Mouse (Mus musculus) hindbrain, embryonic 12.5 days (tissue): Measurements from ENCODE around the gene Gk. TPM values are rescaled to one million over a fixed set of nuclear protein-coding genes. Genes with fewer than 3 reads are reported as not detected.
A peak's percentile ranks its signal among the peaks of the same experiment; 100 is the strongest.

Experiments
- ATAC-seq: fragments of 200-750 bp; cut with Nextera tagmentation; 2 replicates; pipeline ENCODE4 v1.8.0; 2017; ENCODE audit warnings: moderate TSS enrichment; ENCODE audit not compliant: low FRiP score
- H3K27ac ChIP-seq: fragments of 300-500 bp; sonication (generic); 2 replicates; pipeline ENCODE4 v1.5.1; 2016; ENCODE audit warnings: mild to moderate bottlenecking
- H3K27me3 ChIP-seq: fragments of 300-500 bp; sonication (generic); 2 replicates; pipeline ENCODE4 v1.6.1; 2016; ENCODE audit warnings: mild to moderate bottlenecking
- H3K36me3 ChIP-seq: fragments of 300-500 bp; sonication (generic); 2 replicates; pipeline ENCODE4 v1.6.1; 2016; ENCODE audit warnings: mild to moderate bottlenecking
- H3K4me1 ChIP-seq: fragments of 300-500 bp; sonication (generic); 2 replicates; pipeline ENCODE4 v1.6.1; 2016
- H3K4me2 ChIP-seq: fragments of 300-500 bp; sonication (generic); replicated peaks from 2 replicates; pipeline ENCODE4 v1.6.1; 2016; ENCODE audit warnings: mild to moderate bottlenecking
- H3K4me3 ChIP-seq: fragments of 300-500 bp; sonication (generic); 2 replicates; pipeline ENCODE4 v1.5.1; 2016; ENCODE audit warnings: mild to moderate bottlenecking
- H3K9ac ChIP-seq: fragments of 300-500 bp; sonication (generic); 2 replicates; pipeline ENCODE4 v1.6.1; 2016; ENCODE audit warnings: mild to moderate bottlenecking, moderate library complexity
- H3K9me3 ChIP-seq: fragments of 300-500 bp; sonication (generic); replicated peaks from 2 replicates; pipeline ENCODE4 v1.6.1; 2016; ENCODE audit warnings: mild to moderate bottlenecking
- WGBS: fragments of 180-500 bp; shearing (Covaris S2); methylation state at CpG from one replicate; pipeline ENCODE4 v1.1.7; 2016; 5-methylcytosine and 5-hydroxymethylcytosine counted together
- polyA plus RNA-seq: library from polyadenylated mRNA; unstranded; fragments of >200 nt; fragmentation: Nextera tagmentation; extraction: Ambion mirVana; gene quantifications from 2 replicates; pipeline ENCODE4 v1.2.1, GENCODE M21; 2016

Gene Gk
- 6.9 and 7.1 TPM in 2 replicates for polyA plus RNA-seq

- Histone ChIP-seq H3K27ac (peak within 1 kb of the TSS; percentile 86), H3K36me3 (no peaks in the 10 kb centered on the region), H3K9ac (peak within 1 kb of the TSS; percentile 64), H3K4me2 (peak within 1 kb of the TSS; percentile 55), H3K27me3 (no peaks in the 10 kb centered on the region), H3K4me1 (no peaks in the 10 kb centered on the region), H3K4me3 (peak within 1 kb of the TSS; percentile 42), H3K9me3 (no peaks in the 10 kb centered on the region)
- ATAC-seq = peak; percentile 99
- 25% methylated on average over 29 of the region's 45 CpGs for WGBS
Observed at GRCm38 (mm10) chrX:85776544-85777087, at the start of gene Gk. Gene Gk (minus strand): TSS chrX:85776819.

GRCm38 (mm10) chrX:85804706-85805376, 28.2 kb upstream of the Gk start:
- Histone ChIP-seq H3K9ac (no peak overlapping the region), H3K4me3 (no peak overlapping the region), H3K4me1 (no peaks in the 10 kb centered on the region), H3K27ac (no peak overlapping the region), H3K4me2 (no peak overlapping the region), H3K36me3 (no peaks in the 10 kb centered on the region), H3K27me3 (no peaks in the 10 kb centered on the region), H3K9me3 (no peaks in the 10 kb centered on the region)
- WGBS = 89% methylated on average over 4 of the region's 4 CpGs
- ATAC-seq = no peak

GRCm38 (mm10) chrX:85803006-85803405, 26.4 kb upstream of the Gk start:
- ATAC-seq = no peak
- H3K27me3 ChIP-seq = no peaks in the 10 kb centered on the region
- no peak overlapping the region for H3K27ac ChIP-seq
- H3K4me2 ChIP-seq = no peak overlapping the region
- H3K9ac ChIP-seq = no peak overlapping the region
- no peaks in the 10 kb centered on the region for H3K4me1 ChIP-seq
- no peak overlapping the region for H3K4me3 ChIP-seq
- H3K9me3 ChIP-seq = no peaks in the 10 kb centered on the region
- H3K36me3 ChIP-seq = no peaks in the 10 kb centered on the region

GRCm38 (mm10) chrX:85797449-85797848, 20.8 kb upstream of the Gk start:
- Histone ChIP-seq H3K4me1 (no peaks in the 10 kb centered on the region), H3K27ac (no peak overlapping the region), H3K36me3 (no peaks in the 10 kb centered on the region), H3K9me3 (no peaks in the 10 kb centered on the region), H3K9ac (no peak overlapping the region), H3K4me3 (no peak overlapping the region), H3K4me2 (no peak overlapping the region), H3K27me3 (no peaks in the 10 kb centered on the region)
- 84% methylated on average over 2 of the region's 2 CpGs for WGBS
- ATAC-seq = no peak

- Histone ChIP-seq H3K27ac (no peak overlapping the region), H3K4me3 (no peak overlapping the region), H3K27me3 (no peaks in the 10 kb centered on the region), H3K4me1 (no peaks in the 10 kb centered on the region), H3K9me3 (no peaks in the 10 kb centered on the region), H3K9ac (no peak overlapping the region), H3K4me2 (no peak overlapping the region), H3K36me3 (no peaks in the 10 kb centered on the region)
- no peak for ATAC-seq
- 79% methylated on average over 3 of the region's 3 CpGs for WGBS
Observed at GRCm38 (mm10) chrX:85778346-85778745, 1.7 kb upstream of the Gk start.

GRCm38 (mm10) chrX:85777141-85777540, 522 bp upstream of the Gk start:
- peak overlapping the region; percentile 86 for H3K27ac ChIP-seq
- 27% methylated on average over 17 of the region's 17 CpGs for WGBS

GRCm38 (mm10) chrX:85775879-85776543, 608 bp downstream of the Gk start:
- no peak for ATAC-seq
- Histone ChIP-seq H3K4me2 (peak overlapping the region; percentile 55), H3K27ac (0 out of 2 replicates have a peak overlapping the region, but pooled peaks have one; percentile 30), H3K36me3 (no peaks in the 10 kb centered on the region), H3K4me3 (peak overlapping the region; percentile 42), H3K4me1 (no peaks in the 10 kb centered on the region), H3K9ac (peak overlapping the region; percentile 49), H3K27me3 (no peaks in the 10 kb centered on the region), H3K9me3 (no peaks in the 10 kb centered on the region)
- WGBS = 37% methylated on average over 22 of the region's 22 CpGs

More at GRCm38 (mm10) chrX:85777141-85777540, 522 bp upstream of the Gk start:
- Histone ChIP-seq H3K9me3 (no peaks in the 10 kb centered on the region), H3K36me3 (no peaks in the 10 kb centered on the region), H3K4me3 (peak overlapping the region; percentile 42), H3K27me3 (no peaks in the 10 kb centered on the region), H3K9ac (peak overlapping the region; percentile 64), H3K4me1 (no peaks in the 10 kb centered on the region), H3K4me2 (peak overlapping the region; percentile 44)
- peak; percentile 69 for ATAC-seq

- WGBS = 86% methylated on average over 3 of the region's 3 CpGs
- ATAC-seq = no peak
Observed at GRCm38 (mm10) chrX:85771303-85771702, 5.3 kb downstream of the Gk start.

GRCm38 (mm10) chrX:85770747-85771146, 5.9 kb downstream of the Gk start:
- no peaks in the 10 kb centered on the region for H3K27me3 ChIP-seq
- no peak overlapping the region for H3K4me2 ChIP-seq
- H3K36me3 ChIP-seq = no peaks in the 10 kb centered on the region
- no peak overlapping the region for H3K4me3 ChIP-seq
- no peaks in the 10 kb centered on the region for H3K4me1 ChIP-seq
- 93% methylated on average over 3 of the region's 3 CpGs for WGBS
- no peak overlapping the region for H3K27ac ChIP-seq
- no peaks in the 10 kb centered on the region for H3K9me3 ChIP-seq
- no peak for ATAC-seq
- H3K9ac ChIP-seq = no peak overlapping the region

More at GRCm38 (mm10) chrX:85771303-85771702, 5.3 kb downstream of the Gk start:
- no peaks in the 10 kb centered on the region for H3K9me3 ChIP-seq
- no peak overlapping the region for H3K4me3 ChIP-seq
- no peaks in the 10 kb centered on the region for H3K4me1 ChIP-seq
- H3K4me2 ChIP-seq = no peak overlapping the region
- H3K36me3 ChIP-seq = no peaks in the 10 kb centered on the region
- no peak overlapping the region for H3K27ac ChIP-seq
- no peak overlapping the region for H3K9ac ChIP-seq
- no peaks in the 10 kb centered on the region for H3K27me3 ChIP-seq

- H3K9me3 ChIP-seq = no peaks in the 10 kb centered on the region
- no peaks in the 10 kb centered on the region for H3K27me3 ChIP-seq
- no peaks in the 10 kb centered on the region for H3K36me3 ChIP-seq
- no peak overlapping the region for H3K4me2 ChIP-seq
- H3K27ac ChIP-seq = no peak overlapping the region
- no peaks in the 10 kb centered on the region for H3K4me1 ChIP-seq
- H3K9ac ChIP-seq = no peak overlapping the region
- no peak overlapping the region for H3K4me3 ChIP-seq
- ATAC-seq = no peak
- 86% methylated on average over 2 of the region's 2 CpGs for WGBS
Observed at GRCm38 (mm10) chrX:85768578-85768977, 8.0 kb downstream of the Gk start.

GRCm38 (mm10) chrX:85756005-85756404, 20.6 kb downstream of the Gk start:
- no peak overlapping the region for H3K4me2 ChIP-seq
- H3K9ac ChIP-seq = no peak overlapping the region
- H3K4me3 ChIP-seq = no peak overlapping the region
- no peaks in the 10 kb centered on the region for H3K27me3 ChIP-seq
- H3K36me3 ChIP-seq = no peaks in the 10 kb centered on the region
- no peak for ATAC-seq
- no peaks in the 10 kb centered on the region for H3K4me1 ChIP-seq
- H3K27ac ChIP-seq = no peak overlapping the region
- 70% methylated on average over 3 of the region's 3 CpGs for WGBS
- H3K9me3 ChIP-seq = no peaks in the 10 kb centered on the region

- Histone ChIP-seq H3K4me2 (no peak overlapping the region), H3K27me3 (no peaks in the 10 kb centered on the region), H3K36me3 (no peaks in the 10 kb centered on the region), H3K4me1 (no peaks in the 10 kb centered on the region), H3K4me3 (no peak overlapping the region), H3K9me3 (no peaks in the 10 kb centered on the region), H3K27ac (no peak overlapping the region), H3K9ac (no peak overlapping the region)
- WGBS = 90% methylated on average over 3 of the region's 3 CpGs
- no peak for ATAC-seq
Observed at GRCm38 (mm10) chrX:85743837-85744236, 32.8 kb downstream of the Gk start.
